Mouse (Mus musculus): ENCODE measurements at regions not wholly inside any gene's neighbourhood (a gene's known extent, or its start where the extent isn't known, plus 50 kb on each side); places are given as distances from the start of the nearest gene placed in this dataset.

- TF ChIP-seq CTCF (conservative IDR thresholded peaks at IDR 0.05; ENCODE audit: insufficient read depth, insufficient read length, low read depth, low read length) (no peak), POLR2A (IDR thresholded peaks at IDR 0.05; ENCODE audit: low read depth, low read length) (no peak)
Observed at GRCm38 (mm10) chr16:26281496-26281895, 90.1 kb downstream of the Cldn1 start.
